Mouse (Mus musculus) kidney, adult 2 months (tissue): ENCODE results near the gene Zhx3. TPM values are rescaled to one million over a fixed set of nuclear protein-coding genes. Genes with fewer than 3 reads are reported as not detected.

Experiments
- DNase-seq: peaks from one replicate; pipeline ENCODE4 v3.0.0; 2021
- H3K27ac ChIP-seq: fragments of 200-500 bp; 2 replicates; pipeline ENCODE4 v1.5.1; 2012; ENCODE audit warnings: low read depth, low read length, control low read depth, inconsistent platforms; ENCODE audit not compliant: insufficient read depth
- H3K27me3 ChIP-seq: fragments of 200-500 bp; replicated peaks from 2 replicates; pipeline ENCODE4 v1.6.1; 2012; ENCODE audit warnings: mild to moderate bottlenecking, moderate library complexity, low read length, inconsistent platforms; ENCODE audit not compliant: control insufficient read depth, insufficient read depth
- H3K36me3 ChIP-seq: fragments of 200-500 bp; 2 replicates; pipeline ENCODE4 v1.6.1; 2012; ENCODE audit warnings: mild to moderate bottlenecking, moderate library complexity, low read length, inconsistent platforms; ENCODE audit not compliant: control insufficient read depth, insufficient read depth
- H3K4me1 ChIP-seq: fragments of 200-500 bp; 2 replicates; pipeline ENCODE4 v1.6.1; 2011; ENCODE audit warnings: low read length; ENCODE audit not compliant: control insufficient read depth, insufficient read depth
- H3K4me3 ChIP-seq: fragments of 200-500 bp; 2 replicates; pipeline ENCODE4 v1.5.1; 2011; ENCODE audit warnings: mild to moderate bottlenecking, low read depth, low read length, control low read depth; ENCODE audit not compliant: insufficient read depth
- CTCF ChIP-seq: fragments of 200-500 bp; conservative IDR thresholded peaks from 2 replicates; pipeline ENCODE4 v1.5.1; 2011; ENCODE audit warnings: low read depth, mild to moderate bottlenecking, control low read depth, low read length, moderate library complexity, mixed read lengths; ENCODE audit not compliant: insufficient read depth, insufficient read length
- POLR2A ChIP-seq: fragments of 200-500 bp; IDR thresholded peaks from one replicate; pipeline ENCODE4 v1.6.1; 2011; ENCODE audit warnings: low read depth, low read length, control low read depth
- WGBS: fragments of 180-500 bp; shearing (Covaris S2); methylation state at CpG from one replicate; pipeline ENCODE4 v1.1.7; 2018; 5-methylcytosine and 5-hydroxymethylcytosine counted together
- polyA plus RNA-seq: library from polyadenylated mRNA; depleted of rRNA; stranded (reverse); fragments of >200 nt; gene quantifications from 2 replicates; pipeline ENCODE4 v1.2.3, GENCODE M21; 2012

Gene Zhx3
- polyA plus RNA-seq, 1 experiment = 16.9 TPM

DNA sequence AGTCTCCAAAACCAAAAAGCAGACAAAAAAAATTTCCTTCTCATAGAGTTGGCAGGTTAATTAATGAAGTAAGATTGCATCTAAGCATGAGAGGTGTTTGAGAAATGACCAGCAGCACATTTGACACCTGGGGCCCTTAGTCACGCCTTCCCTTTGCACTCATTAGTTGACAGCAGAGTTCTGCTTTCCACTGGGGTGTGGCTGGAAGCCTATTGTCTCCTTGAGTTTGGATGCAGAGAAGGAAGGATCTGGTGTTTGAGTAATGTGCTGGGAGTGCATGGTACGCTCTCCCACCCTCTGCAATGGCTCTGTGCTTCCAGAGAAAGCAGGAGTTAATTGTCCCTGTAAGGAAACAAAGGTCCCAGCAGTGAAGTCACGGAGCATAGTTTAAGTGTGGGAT is 136.3 kb downstream of the Zhx3 start:
- Histone ChIP-seq H3K36me3 (no peaks in the 10 kb centered on the region), H3K27ac (no peak overlapping the region), H3K27me3 (no peaks in the 10 kb centered on the region), H3K4me1 (peaks cover 28% of the 10 kb centered on the region), H3K4me3 (no peak overlapping the region)
- 77% methylated on average over 3 of the region's 3 CpGs for WGBS
- no peak for TF ChIP-seq POLR2A
- no peak for TF ChIP-seq CTCF
- no peak for DNase-seq

DNA sequence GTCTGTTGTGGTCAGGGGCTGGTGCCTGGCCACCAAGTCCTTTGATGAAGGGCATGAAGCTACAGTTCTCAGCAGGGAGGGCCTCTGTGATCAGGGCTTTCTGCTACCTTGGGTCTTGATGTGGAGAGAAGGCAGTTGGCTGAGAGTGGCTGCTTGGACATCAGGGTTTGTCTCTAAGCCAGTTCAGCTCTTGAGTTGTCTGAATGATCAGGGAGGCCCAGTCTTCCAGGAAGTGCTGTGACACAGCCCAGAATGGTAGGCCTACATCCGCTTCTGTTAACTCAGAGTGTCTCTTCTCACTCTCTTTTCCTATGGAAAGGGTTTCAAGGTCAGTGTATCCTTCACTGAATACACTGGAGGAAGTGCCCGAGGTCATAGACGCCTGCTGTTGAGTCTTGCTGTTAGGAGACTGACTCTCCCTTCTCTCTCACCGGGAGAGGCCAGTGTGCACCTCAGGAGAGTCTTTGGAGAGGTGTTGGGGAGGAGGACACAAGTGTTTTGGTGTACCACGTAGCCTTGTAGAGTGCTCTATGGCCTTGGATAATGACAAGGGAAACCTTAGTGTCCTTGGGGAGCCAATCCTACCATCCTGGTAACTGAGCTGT is 137.0 kb downstream of the Zhx3 start:
- 61% methylated on average over 5 of the region's 5 CpGs for WGBS
- Histone ChIP-seq H3K27me3 (no peaks in the 10 kb centered on the region), H3K4me1 (peaks cover 28% of the 10 kb centered on the region), H3K4me3 (no peak overlapping the region), H3K36me3 (no peaks in the 10 kb centered on the region), H3K27ac (peak overlapping the region; percentile 4)
- DNase-seq = no peak
- no peak for TF ChIP-seq CTCF
- no peak for TF ChIP-seq POLR2A

DNA sequence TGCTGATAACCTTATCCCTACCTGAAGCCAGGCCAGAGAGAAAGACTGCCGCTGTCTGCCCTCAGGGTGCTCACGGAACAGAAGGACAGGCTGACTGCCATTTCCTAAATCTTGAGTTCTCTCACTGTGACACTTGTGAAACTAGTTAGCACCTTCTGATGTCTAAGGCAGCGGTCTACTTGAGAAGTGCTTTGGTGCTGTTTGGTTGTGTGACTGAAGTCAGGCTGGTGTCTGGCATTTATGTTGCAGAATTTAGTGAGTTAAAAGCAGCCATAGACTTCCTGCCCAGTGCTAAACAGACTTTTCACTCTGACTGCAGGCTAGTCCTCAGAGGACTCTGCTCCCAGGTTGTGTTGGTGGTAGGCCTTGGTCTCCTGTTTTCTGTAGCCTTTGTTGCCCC is 138.5 kb downstream of the Zhx3 start:
- no peaks in the 10 kb centered on the region for H3K36me3 ChIP-seq
- WGBS = 87% methylated on average over 3 of the region's 3 CpGs
- TF ChIP-seq POLR2A = no peak
- TF ChIP-seq CTCF = no peak
- no peaks in the 10 kb centered on the region for H3K27me3 ChIP-seq
- H3K4me1 ChIP-seq = peaks cover 16% of the 10 kb centered on the region
- no peak overlapping the region for H3K27ac ChIP-seq
- no peak overlapping the region for H3K4me3 ChIP-seq
- DNase-seq = no peak

DNA sequence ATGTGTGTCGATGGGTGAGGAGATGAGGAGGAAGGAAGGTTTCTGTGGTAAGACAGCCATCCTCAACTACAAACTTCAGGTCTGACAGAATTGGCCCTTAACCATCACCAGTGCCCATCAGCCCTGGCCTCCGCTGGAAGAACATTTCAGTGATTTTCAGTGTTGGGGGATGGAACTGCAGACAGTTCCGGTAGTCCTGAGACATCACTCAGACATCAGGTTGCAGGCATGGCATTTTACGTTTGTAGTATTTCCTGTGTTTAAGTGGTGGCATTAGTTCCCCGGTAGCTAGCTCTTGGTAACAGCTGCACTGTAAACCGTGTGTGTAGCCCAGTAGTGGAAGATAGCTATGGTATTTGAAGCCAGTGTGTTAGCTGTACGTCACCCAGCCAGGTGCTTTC is 139.7 kb downstream of the Zhx3 start:
- DNase-seq = no peak
- no peak overlapping the region for H3K27ac ChIP-seq
- H3K27me3 ChIP-seq = no peaks in the 10 kb centered on the region
- WGBS = 33% methylated on average over 7 of the region's 7 CpGs
- TF ChIP-seq POLR2A = no peak
- TF ChIP-seq CTCF = no peak
- H3K4me3 ChIP-seq = peak overlapping the region; percentile 98
- peaks cover 15% of the 10 kb centered on the region for H3K4me1 ChIP-seq
- H3K36me3 ChIP-seq = no peaks in the 10 kb centered on the region

DNA sequence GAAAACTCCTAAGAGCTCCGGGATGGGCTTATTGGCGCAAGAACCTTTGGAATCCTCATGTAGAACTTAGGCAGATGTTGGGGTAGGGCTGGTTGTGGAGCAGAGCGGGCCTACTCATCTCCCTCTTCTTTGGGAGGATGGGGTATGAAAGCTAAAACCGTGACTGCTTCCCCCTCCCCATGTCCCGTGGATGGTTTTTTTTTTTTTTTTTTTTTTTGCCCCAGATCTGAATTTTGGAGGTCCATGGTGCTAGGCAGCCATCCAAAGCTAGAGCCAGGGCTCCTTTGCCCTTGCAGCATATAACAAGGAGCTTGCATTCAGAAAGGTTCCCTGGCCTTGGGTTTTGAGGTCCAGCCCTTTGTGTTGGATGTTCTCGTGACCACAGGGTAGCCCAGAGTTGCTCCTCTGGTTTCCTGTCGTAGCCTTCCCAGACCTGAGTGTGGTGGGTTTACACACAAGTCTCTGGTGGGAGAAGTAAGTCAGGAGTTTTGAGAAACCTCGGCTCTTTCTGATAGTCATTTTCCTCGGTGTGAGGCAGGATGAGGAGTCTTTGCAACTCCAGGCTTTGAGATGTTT is 140.3 kb downstream of the Zhx3 start:
- peak overlapping the region; percentile 98 for H3K4me3 ChIP-seq
- no peaks in the 10 kb centered on the region for H3K36me3 ChIP-seq
- peak overlapping the region; percentile 78; the same call in 1 of the 2 replicates for H3K27ac ChIP-seq
- H3K4me1 ChIP-seq = peaks cover 12% of the 10 kb centered on the region
- no peak for DNase-seq
- 24% methylated on average over 9 of the region's 9 CpGs for WGBS
- TF ChIP-seq POLR2A (no peak), CTCF (no peak)
- H3K27me3 ChIP-seq = no peaks in the 10 kb centered on the region

DNA sequence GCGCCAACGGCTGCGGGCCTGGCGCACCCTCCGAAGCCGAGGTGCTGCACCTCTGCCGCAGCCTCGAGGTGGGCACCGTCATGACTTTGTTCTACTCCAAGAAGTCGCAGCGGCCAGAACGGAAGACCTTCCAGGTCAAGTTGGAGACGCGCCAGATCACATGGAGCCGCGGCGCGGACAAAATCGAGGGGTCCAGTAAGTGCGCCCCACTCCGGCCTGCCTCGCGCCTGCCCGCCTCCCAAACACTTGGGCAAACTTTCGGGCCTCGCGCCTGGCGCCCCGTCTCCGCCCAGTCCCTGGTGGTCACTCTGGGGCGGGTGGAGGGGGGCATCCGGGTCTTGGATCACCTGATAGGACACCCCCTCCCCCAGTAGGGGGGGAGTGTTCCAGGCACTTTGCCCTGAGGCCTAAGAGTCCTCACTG is 140.9 kb downstream of the Zhx3 start:
- peak overlapping the region; percentile 78 for H3K27ac ChIP-seq
- no peak for TF ChIP-seq CTCF
- no peak for TF ChIP-seq POLR2A
- peaks cover 12% of the 10 kb centered on the region for H3K4me1 ChIP-seq
- H3K27me3 ChIP-seq = no peaks in the 10 kb centered on the region
- WGBS = under 1% methylated on average over 32 of the region's 32 CpGs
- peak overlapping the region; percentile 98 for H3K4me3 ChIP-seq
- DNase-seq = peak; percentile 75
- no peaks in the 10 kb centered on the region for H3K36me3 ChIP-seq

DNA sequence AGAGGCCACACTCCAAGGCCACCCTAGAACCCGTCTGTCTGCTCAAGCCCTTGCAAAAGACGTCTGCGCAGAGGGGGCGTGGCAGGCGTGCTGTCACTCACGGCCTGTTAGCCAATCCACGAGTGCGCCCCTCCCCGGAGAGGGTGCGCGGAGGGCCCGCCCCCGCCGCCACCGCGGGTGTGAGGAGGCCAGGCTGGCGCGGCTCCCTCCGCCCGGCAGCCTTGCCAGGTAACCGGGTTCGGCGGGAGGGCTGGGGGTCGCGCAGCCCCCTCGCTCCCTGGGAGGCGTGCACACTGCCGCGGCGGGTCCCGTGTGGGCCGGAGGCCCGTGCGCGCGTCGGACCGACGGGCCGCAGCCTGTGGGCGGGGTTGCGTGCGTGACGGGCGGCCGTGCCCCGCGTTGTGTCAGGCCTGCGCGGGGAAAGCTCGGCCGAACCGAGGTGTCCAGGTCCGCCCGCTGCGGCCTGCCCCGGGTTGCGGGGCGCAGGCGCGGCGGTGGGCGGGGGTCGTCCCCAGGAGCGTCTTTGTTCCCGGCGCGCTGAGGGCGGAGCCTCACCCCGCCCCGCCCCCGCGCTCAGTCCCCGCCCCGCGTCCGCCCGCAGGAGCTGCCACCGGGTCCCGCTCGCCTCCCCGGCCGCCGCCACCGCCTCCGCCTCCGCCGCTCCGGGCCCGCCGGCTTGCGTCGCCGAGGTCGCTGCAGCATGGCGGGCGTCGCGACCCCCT is 141.5 kb downstream of the Zhx3 start, which contains the start of gene Plcg1:
Plcg1 (plus strand) TSS at position 184 of the 722 bp plus-strand sequence.
- no peak for TF ChIP-seq POLR2A
- no peak for TF ChIP-seq CTCF
- Histone ChIP-seq H3K4me1 (peaks cover 12% of the 10 kb centered on the region), H3K27me3 (no peaks in the 10 kb centered on the region), H3K27ac (peak within 1 kb of the TSS; percentile 79), H3K4me3 (peak within 1 kb of the TSS; percentile 98), H3K36me3 (no peaks in the 10 kb centered on the region)
- 3% methylated on average over 82 of the region's 99 CpGs for WGBS
- DNase-seq = peak; percentile 97
